Mouse (Mus musculus): ENCODE data around the gene Scaf1. TPM values are rescaled to one million over a fixed set of nuclear protein-coding genes. Genes with fewer than 3 reads are reported as not detected.

Scaf1 gene
- 42.1 and 46.9 TPM in 2 replicates for polyA plus RNA-seq (2016; fragmentation: Nextera tagmentation; extraction: Ambion mirVana)

DNA sequence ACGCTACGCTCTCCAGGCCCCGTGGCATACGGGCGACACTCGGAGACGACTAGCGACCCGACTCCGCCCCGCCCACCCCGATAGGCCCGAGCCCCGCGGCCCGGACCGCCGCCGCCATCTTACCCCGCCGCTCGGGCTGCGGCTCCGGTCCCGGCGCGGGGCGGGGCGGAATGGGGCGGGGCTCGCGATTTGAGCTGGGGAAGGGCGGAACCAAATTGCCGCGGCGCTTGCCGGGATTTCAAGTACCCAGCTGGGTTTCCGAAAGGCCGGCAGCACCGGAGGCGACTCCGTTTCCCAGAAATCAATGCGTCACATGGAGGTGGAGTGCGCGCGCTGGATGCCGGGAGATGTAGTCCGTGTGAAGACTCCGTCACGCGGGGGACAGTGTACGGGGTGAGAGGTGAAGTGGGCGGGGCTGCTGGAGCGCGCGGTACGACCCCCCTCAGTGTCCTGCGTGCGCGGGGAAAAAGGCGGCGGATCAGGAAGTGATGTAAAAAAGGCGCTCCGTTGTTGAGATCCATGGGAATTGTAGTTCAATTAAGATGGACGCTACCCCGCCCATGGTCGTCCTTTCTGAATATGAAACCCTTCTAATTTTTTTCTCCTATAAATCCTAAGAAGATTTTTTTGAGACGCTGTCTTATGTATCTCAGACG is at the start of gene Scaf1:
Gene Scaf1 (minus strand): TSS at position 407 of the 656 bp plus-strand sequence.
- peak within 1 kb of the TSS; percentile 92 for H3K27ac ChIP-seq
- H3K4me2 ChIP-seq = peak within 1 kb of the TSS; percentile 85
- peak within 1 kb of the TSS; percentile 94 for H3K9ac ChIP-seq (replicated peaks)
- H3K9me3 ChIP-seq = no peaks in the 10 kb centered on the region
- peaks cover 12% of the 10 kb centered on the region; the same call in 1 of the 2 replicates for H3K27me3 ChIP-seq
- peak; percentile 90 for ATAC-seq (ENCODE audit: insufficient number of reproducible peaks, insufficient read depth, low FRiP score, low TSS enrichment, low read depth)
- H3K36me3 ChIP-seq = peaks cover 30% of the 10 kb centered on the region
- peaks cover 35% of the 10 kb centered on the region for H3K4me1 ChIP-seq (replicated peaks)
- H3K4me3 ChIP-seq (replicated peaks) = peak within 1 kb of the TSS; percentile 89
- WGBS = under 1% methylated on average over 67 of the region's 69 CpGs

DNA sequence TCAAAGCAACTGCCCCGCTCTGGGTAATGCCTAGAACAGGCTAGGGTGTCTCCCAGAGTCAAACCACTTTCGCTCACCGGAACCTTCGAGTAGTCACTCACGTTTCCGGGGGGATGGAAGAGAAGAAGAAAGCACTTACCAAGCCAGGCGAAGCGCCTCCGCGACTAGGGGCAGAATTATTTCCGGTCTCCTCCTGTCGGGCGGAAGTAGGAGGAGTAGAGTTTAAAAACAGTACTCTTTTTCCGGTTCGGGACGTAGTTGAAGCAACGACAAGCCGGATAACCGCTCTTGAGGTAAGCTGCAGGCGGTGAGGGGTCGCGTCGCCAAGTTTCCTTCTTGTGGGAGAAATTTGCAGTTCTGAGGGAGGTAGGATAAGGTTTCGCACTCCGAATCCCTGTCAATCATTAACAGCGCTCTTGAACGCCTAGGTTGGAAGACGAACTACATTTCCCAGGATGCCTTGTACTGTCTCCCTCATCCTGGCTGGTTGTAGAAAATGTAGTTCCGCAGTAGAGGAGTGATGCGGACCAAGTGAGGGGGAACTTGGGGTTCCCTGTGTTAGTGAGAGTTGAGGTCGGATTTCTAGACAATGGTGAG is 46.2 kb upstream of the Scaf1 start, which contains the start of the genes Nosip and Prrg2:
Gene Nosip (plus strand): TSS at position 191 of the 597 bp plus-strand sequence.
Gene Prrg2 (minus strand): TSS at position 439 of the 597 bp plus-strand sequence.
- under 1% methylated on average over 31 of the region's 31 CpGs for WGBS
- peak; percentile 86 for ATAC-seq (ENCODE audit: insufficient number of reproducible peaks, insufficient read depth, low FRiP score, low TSS enrichment, low read depth)
- Histone ChIP-seq H3K27me3 (no peaks in the 10 kb centered on the region), H3K4me2 (peak within 1 kb of the TSS; percentile 69), H3K9ac (replicated peaks) (peak within 1 kb of the TSS; percentile 64), H3K27ac (peak within 1 kb of the TSS; percentile 89), H3K36me3 (0 out of 2 replicates have a peak, but pooled peaks cover 7% of the 10 kb centered on the region), H3K9me3 (no peaks in the 10 kb centered on the region), H3K4me1 (replicated peaks) (peaks cover 30% of the 10 kb centered on the region), H3K4me3 (replicated peaks) (peak within 1 kb of the TSS; percentile 62)

DNA sequence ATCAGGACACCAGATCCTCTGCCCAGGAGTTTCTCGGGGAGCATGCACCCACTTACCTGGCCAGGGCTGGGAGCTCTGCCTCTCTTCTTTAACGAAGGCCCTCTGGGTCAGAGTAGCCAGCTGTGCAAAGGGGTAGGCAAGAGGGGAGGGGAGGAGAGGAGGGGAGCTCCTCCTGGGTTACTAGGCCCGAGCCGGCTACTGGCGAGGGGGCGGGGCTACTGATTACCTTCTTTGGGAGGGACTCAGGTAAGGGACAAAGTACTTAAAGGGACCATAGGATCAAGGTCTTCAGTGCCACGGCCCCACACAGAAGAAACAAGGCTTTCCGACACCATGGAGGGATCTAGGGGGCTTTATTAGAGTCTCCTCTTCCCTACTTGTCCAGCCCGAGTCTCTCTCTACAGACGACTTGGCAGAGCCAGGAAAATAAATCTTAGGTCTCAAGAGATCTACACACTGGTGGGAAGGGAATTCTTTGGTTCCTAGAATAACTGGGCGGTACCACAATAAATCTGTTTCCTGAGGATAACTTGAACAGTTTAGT is 45.4 kb upstream of the Scaf1 start:
- Histone ChIP-seq H3K4me3 (replicated peaks) (peak overlapping the region; percentile 62), H3K27ac (peak overlapping the region; percentile 89), H3K4me2 (peak overlapping the region; percentile 69), H3K27me3 (no peaks in the 10 kb centered on the region), H3K36me3 (0 out of 2 replicates have a peak, but pooled peaks cover 7% of the 10 kb centered on the region), H3K4me1 (replicated peaks) (peaks cover 30% of the 10 kb centered on the region), H3K9ac (replicated peaks) (peak overlapping the region; percentile 64; the same call in 1 of the 2 replicates), H3K9me3 (no peaks in the 10 kb centered on the region)
- no peak for ATAC-seq (ENCODE audit: insufficient number of reproducible peaks, insufficient read depth, low FRiP score, low TSS enrichment, low read depth)
- 16% methylated on average over 11 of the region's 11 CpGs for WGBS

DNA sequence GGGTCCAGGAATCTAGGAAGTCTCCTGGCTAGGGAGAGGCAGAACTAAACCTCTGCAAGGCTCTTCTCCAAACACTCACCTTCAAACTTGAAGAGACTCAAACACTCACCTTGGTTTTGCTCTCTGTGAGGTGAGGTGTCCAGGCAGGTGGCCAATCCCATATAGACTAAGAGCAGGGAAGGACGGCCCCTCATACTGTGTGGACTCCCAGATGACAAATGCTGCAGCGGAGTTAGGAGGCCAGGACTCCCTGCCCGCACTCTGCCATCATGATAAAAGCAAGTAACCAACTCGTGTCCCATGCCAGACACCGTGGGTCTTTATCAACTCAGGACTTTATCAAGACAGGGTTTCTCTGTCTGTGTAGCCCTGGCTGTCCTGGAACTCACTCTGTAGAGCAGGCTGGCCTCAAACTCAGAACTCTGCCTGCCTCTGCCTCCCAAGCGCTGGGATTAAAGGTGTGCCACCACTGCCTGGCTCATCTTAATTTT is 44.5 kb upstream of the Scaf1 start:
- Histone ChIP-seq H3K9ac (replicated peaks) (no peak overlapping the region), H3K36me3 (0 out of 2 replicates have a peak, but pooled peaks cover 7% of the 10 kb centered on the region), H3K27ac (no peak overlapping the region), H3K4me2 (peak overlapping the region; percentile 69; the same call in 1 of the 2 replicates), H3K4me1 (replicated peaks) (peaks cover 30% of the 10 kb centered on the region), H3K4me3 (replicated peaks) (peak overlapping the region; percentile 62; the same call in 1 of the 2 replicates), H3K9me3 (no peaks in the 10 kb centered on the region), H3K27me3 (no peaks in the 10 kb centered on the region)
- ATAC-seq (ENCODE audit: insufficient number of reproducible peaks, insufficient read depth, low FRiP score, low TSS enrichment, low read depth) = no peak
- WGBS = 89% methylated on average over 6 of the region's 6 CpGs

DNA sequence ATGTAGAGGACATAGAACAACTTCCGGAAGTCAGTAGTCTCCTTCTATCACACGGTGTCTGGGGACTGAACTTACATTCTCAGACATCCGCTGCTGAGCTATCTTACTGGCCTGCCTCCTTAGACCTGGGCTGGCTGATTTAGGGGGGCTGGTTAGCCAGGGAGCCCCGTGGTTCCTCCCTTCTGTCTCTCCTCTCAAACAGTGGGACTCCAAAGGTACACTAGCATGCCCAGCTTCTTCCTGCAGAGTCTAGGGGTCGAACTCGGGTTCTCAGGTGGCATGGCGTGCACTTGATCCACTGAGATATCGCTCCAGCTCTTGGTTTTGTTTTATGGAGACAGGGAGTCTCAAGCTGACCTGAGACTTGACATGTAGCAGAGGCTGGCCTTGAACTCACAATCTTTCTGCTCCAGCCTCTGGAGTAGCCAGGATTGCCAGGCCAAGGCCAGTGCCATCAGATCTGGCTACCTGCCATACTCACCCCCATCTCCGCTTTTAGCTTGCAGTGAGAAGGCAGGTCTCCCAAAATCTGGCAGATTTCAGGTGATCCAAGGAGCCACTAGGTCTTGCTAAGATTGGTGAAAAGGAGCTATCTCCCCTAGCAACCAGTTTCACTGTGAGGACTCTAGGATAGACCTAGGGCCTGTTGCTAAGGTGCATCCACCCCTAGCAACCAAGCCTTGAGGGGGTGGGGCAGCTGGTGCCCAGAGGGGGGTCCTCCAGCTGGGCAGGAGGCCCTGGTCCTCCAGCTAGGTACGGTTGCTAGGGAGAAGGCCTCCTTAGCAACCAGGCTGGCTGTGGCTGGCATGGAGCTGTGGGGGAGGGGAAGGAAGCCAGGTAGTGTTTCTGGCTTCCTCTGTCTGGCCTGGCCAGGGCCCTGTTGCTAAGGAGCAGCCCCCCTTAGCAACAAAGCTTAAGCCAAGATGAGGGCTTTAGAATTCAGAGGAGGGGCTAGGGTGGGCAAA is 42.7 kb upstream of the Scaf1 start:
- no peak for ATAC-seq (ENCODE audit: insufficient number of reproducible peaks, insufficient read depth, low FRiP score, low TSS enrichment, low read depth)
- Histone ChIP-seq H3K4me1 (replicated peaks) (peaks cover 33% of the 10 kb centered on the region), H3K27me3 (no peaks in the 10 kb centered on the region), H3K4me2 (peak overlapping the region; percentile 23; the same call in 1 of the 2 replicates), H3K4me3 (replicated peaks) (no peak overlapping the region), H3K9ac (replicated peaks) (peak overlapping the region; percentile 28; the same call in 1 of the 2 replicates), H3K9me3 (no peaks in the 10 kb centered on the region), H3K27ac (peak overlapping the region; percentile 62), H3K36me3 (0 out of 2 replicates have a peak, but pooled peaks cover 7% of the 10 kb centered on the region)
- WGBS = 81% methylated on average over 10 of the region's 10 CpGs

DNA sequence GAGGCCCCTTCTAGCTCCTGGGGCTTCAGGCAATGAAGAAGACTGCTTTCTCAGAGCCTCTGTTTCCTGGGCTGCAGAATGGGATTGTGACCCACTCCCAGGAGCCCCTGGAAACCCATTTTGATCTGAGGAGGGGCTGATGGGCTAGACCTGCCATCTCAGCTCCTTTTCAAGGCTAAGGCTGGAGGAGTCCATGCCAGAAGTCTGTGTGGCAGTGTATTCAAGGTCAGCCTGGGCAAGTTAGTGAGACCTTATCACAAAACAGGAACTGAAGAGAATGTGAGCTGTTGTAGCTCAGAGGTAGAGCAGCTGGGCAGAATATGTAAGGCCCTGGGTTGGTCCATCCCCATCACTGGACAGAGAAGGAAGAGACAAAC is 40.8 kb upstream of the Scaf1 start:
- Histone ChIP-seq H3K4me2 (no peak overlapping the region), H3K27ac (no peak overlapping the region), H3K9me3 (no peaks in the 10 kb centered on the region), H3K27me3 (no peaks in the 10 kb centered on the region), H3K4me3 (replicated peaks) (no peak overlapping the region), H3K36me3 (0 out of 2 replicates have a peak, but pooled peaks cover 7% of the 10 kb centered on the region), H3K4me1 (replicated peaks) (peaks cover 26% of the 10 kb centered on the region), H3K9ac (replicated peaks) (no peak overlapping the region)
- ATAC-seq (ENCODE audit: insufficient number of reproducible peaks, insufficient read depth, low FRiP score, low TSS enrichment, low read depth) = no peak

DNA sequence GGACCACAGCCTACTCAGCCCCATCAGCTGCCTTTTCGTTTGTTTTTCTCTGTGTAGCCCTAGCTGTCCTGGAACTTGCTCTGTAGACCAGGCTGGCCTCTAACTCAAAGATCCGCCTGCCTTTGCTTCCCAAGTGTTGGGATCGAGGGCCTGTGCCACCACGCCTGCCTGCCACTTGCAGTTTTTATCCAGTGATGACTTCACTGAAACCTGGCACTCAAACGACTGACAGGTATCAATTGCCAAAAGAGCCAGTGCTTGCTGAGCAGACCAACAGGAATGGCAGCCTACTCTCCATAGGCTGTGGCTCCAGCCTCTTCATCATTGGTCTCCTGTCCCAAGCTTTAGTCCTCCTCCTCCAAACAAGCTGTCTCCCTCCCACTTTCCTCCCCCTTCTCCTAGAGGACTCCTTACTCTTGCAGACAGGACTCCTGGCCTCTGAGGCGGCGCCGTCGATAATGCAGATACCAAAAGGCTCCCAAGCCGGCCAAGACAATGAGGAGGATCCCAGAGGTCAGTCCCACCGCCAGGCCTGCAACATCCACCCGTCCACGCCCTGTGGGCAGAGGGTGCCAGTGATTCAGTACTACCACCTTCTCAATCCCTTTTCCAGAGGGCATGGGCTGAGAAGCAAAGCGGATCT is 40.3 kb upstream of the Scaf1 start:
- Histone ChIP-seq H3K36me3 (0 out of 2 replicates have a peak, but pooled peaks cover 7% of the 10 kb centered on the region), H3K4me1 (replicated peaks) (peaks cover 28% of the 10 kb centered on the region), H3K27me3 (no peaks in the 10 kb centered on the region), H3K4me3 (replicated peaks) (no peak overlapping the region), H3K27ac (no peak overlapping the region), H3K4me2 (no peak overlapping the region), H3K9me3 (no peaks in the 10 kb centered on the region), H3K9ac (replicated peaks) (no peak overlapping the region)
- ATAC-seq (ENCODE audit: insufficient number of reproducible peaks, insufficient read depth, low FRiP score, low TSS enrichment, low read depth) = no peak
- WGBS = 72% methylated on average over 14 of the region's 14 CpGs

DNA sequence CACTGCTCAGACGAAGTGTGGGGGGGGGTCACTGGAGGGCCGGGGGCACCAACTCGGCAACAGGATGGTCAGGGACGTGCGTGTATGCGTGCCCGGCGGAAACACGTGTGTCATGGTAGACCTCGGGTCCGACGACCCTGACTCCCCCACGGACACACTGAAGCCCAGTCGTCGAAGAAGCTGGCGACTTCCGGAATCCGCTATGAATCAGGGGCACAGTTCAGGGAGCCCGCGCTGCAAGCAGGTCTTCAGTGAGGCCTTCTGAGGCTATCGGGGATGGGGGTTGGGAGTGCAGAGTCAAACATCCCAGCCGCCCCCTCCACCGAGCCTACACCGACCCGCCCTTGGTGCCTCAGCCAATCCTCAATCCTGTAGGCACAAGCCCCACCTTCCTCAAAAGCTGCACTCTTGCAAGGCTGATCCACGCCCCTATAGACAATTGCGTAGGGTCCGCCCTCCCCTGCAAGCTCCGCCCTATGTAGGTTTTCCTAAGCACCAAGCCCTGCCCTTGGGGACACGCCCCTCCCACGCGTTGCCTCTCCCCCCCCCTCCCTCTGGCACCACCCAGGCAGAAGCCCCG is 37.9 kb upstream of the Scaf1 start:
- H3K36me3 ChIP-seq = peaks cover 26% of the 10 kb centered on the region
- under 1% methylated on average over 33 of the region's 33 CpGs for WGBS
- no peaks in the 10 kb centered on the region for H3K27me3 ChIP-seq
- peak overlapping the region; percentile 99 for H3K27ac ChIP-seq
- H3K4me3 ChIP-seq (replicated peaks) = peak overlapping the region; percentile 86
- peak overlapping the region; percentile 92 for H3K9ac ChIP-seq (replicated peaks)
- peak overlapping the region; percentile 97 for H3K4me2 ChIP-seq
- no peaks in the 10 kb centered on the region for H3K9me3 ChIP-seq
- H3K4me1 ChIP-seq (replicated peaks) = peaks cover 26% of the 10 kb centered on the region
- peak; percentile 95 for ATAC-seq (ENCODE audit: insufficient number of reproducible peaks, insufficient read depth, low FRiP score, low TSS enrichment, low read depth)

DNA sequence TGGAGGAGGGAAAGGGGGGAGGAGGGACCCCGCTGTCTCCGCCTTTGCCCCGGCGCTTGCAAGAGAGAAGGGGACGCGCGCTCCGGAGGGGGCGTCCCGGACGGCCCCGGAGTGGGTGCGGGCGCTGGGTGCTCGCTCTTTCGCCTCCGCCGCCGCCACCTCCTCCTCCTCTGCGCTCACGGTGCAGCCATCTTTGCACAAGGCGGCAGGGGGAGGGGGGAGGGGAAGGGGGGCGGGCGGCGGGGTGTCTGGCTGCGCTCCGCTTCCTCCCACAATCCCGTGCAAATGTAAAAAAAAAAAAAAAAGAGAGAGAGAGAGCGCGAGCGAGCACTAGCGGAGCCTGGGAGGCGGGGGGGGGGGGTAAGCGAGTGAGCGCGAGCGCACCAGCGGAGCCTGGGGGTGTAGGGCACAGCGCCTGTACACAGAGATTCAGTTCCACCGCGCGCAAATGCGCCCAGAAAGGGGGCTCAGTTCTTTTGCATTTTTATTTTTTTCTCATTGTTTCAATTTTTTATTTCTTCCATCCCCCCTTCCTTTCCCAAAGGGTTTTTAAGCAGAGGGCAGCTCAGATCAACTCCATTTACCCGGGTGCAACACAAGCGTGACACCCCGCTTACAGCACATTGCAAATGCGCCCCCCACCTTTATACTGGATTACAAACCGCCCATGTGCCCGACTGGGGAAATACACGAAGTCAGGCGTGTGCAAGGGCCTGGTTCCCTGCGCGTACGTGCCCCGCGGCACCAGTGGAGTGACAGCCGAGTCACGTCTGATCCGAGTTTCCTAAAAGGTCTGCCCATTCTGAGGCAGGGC is 37.2 kb upstream of the Scaf1 start:
- Histone ChIP-seq H3K27me3 (no peaks in the 10 kb centered on the region), H3K9ac (replicated peaks) (peak overlapping the region; percentile 92), H3K4me3 (replicated peaks) (peak overlapping the region; percentile 86), H3K9me3 (no peaks in the 10 kb centered on the region), H3K27ac (peak overlapping the region; percentile 99), H3K36me3 (peaks cover 28% of the 10 kb centered on the region), H3K4me1 (replicated peaks) (peaks cover 21% of the 10 kb centered on the region), H3K4me2 (peak overlapping the region; percentile 97)
- peak; percentile 44 for ATAC-seq (ENCODE audit: insufficient number of reproducible peaks, insufficient read depth, low FRiP score, low TSS enrichment, low read depth)
- WGBS = 0% methylated on average over 29 of the region's 59 CpGs
